Mouse (Mus musculus): ENCODE data around the gene S100g.

Gene S100g

DNA sequence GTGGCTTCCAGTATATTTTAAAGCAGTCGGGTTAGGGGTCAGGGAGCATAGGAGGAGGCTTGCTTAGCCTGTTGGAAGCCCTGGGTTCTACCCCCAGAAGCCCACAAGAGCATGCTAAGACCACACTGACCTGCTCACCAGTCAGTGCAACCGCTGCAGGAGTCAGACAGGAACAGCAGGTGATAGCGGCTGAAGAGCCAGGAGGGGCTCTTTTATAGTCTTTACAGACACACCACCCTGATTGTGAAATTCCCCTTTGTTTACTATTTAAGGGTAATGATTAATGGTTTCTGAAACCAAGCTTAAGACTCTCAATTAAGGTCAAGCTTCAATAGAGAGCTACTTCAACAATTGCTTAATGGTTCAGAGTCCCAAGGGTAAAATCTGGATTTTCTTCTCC lies at the start of gene S100g:
Gene S100g (minus strand): TSS at position 217 of the 400 bp plus-strand sequence.
- no peak for DNase-seq (ENCODE audit: low spot score in 2 of 2)

- no peak for DNase-seq (ENCODE audit: low spot score in 2 of 2)
Observed at GRCm38 (mm10) chrX:162992121-162992520, 27.7 kb upstream of the S100g start.

GRCm38 (mm10) chrX:162991396-162991795 lies 27.0 kb upstream of the S100g start:
- no peak for DNase-seq (ENCODE audit: low spot score in 2 of 2)

DNA sequence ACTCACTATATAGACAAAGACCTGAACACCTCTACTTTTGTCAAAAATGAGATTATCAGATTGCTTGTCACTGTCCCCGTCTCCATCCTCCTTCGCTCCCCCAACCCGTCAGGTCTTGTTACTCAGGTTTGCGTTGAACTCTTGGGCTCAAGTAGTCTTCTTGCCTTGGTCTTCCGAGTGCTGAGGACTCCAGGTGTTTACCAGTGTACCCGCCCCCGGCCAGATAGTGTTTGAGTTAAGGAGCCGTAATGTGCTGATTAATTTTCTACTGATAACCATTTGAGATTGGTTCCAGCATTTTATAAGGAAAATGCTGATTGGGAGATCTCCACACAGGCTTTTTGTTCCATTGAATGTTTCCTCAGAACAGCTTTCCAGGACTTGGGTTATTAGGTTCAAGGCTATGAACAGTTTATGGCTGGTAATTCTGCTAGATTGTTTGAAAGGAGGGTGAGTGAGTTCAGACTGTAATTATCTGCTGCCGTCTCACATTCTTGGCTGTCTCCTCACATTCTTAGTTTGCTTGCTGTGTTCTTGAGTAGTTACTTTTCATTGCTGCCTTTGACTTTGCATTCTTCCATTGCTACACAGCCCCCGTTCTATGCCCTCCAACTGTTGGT lies 22.6 kb upstream of the S100g start:
- DNase-seq (ENCODE audit: low spot score in 2 of 2) = no peak

GRCm38 (mm10) chrX:162976194-162976593 lies 11.8 kb upstream of the S100g start:
- no peak for DNase-seq (ENCODE audit: low spot score in 2 of 2)

GRCm38 (mm10) chrX:162967456-162967855 lies 3.1 kb upstream of the S100g start:
- DNase-seq (ENCODE audit: low spot score in 2 of 2) = no peak

DNA sequence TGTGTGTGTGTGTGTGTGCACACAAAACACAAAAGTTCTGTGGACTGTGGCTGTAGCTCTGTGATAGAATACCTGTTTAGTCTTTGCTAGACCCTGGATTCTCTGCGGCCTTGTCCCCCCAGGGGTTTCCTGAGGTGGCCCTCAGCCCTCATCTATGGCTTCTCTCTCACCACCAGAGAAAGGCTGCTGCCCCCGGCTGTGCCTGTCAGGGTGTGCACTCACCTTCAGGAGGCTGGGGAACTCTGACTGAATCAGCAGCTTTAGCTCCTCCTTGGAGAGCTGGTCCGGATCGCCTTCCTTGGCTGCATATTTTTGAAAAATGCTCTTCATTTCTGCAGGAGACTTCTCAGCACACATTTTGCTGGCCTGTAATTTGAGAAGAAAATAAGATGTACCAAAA lies 559 bp downstream of the S100g start:
- DNase-seq (ENCODE audit: low spot score in 2 of 2) = no peak

DNA sequence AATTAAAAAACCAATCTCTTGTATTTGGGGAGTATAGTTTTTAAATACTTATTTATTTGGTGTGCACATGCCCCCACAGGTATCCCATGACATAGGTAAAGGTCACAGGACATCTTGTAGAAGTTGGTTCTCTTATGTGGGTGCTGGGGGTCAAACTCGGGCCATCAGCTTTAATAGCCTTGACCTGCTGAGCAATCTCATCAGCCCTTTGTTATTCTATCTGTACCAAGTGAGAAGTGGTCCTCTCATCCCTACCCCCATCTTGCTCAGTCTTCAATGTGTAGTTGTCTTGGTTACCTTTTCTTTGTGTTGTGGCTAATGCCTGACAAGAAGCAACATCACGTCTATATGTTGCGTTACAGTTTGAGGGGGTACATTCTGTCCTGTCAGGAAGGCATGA lies 6.5 kb downstream of the S100g start:
- DNase-seq (ENCODE audit: low spot score in 2 of 2) = no peak

- no peak for DNase-seq (ENCODE audit: low spot score in 2 of 2)
Observed at GRCm38 (mm10) chrX:162949811-162950439, 14.5 kb downstream of the S100g start.

DNA sequence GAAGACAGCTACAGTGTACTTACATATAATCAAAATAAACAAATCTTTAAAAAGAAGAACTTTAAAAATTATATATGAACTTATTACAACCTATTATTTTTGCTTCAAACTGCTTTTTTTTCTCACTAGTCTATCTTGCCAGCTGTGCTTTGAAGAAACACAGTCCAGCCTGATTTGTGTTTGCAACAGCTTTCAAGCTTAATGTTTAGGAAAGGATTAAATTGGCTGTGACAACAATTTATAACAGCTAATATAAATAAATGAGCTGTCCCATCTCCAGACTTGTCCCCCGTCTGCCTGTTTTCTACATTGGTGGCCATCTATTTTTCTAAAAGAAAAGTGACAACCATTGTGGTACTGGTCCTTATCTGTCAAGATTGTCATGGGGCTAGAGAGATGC lies 22.4 kb downstream of the S100g start:
- DNase-seq (ENCODE audit: low spot score in 2 of 2) = no peak

- DNase-seq (ENCODE audit: low spot score in 2 of 2) = no peak
Observed at GRCm38 (mm10) chrX:162931467-162931866, 32.9 kb downstream of the S100g start.

GRCm38 (mm10) chrX:162921487-162922125 lies 42.8 kb downstream of the S100g start:
- DNase-seq (ENCODE audit: low spot score in 2 of 2) = no peak

DNA sequence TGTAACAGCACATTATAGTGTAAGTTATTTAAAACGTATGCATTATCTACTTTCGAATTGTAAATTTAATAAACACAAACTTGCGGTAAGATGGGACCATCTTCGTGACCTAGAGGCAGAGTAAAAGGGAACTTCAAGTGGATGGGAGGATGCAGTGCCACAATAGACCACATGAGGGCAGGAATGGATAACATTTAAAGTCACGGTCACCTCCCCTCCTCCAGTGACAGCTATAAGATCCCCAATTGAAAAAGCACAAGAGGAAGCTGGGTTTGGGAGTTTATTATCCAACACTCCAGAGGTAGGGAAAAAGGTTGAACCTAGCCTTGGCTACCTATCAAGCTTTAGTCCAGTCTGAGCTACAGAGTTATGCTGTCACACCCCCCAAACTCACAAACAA lies 48.7 kb downstream of the S100g start:
- DNase-seq (ENCODE audit: low spot score in 2 of 2) = peak; percentile 7 to 10

DNA sequence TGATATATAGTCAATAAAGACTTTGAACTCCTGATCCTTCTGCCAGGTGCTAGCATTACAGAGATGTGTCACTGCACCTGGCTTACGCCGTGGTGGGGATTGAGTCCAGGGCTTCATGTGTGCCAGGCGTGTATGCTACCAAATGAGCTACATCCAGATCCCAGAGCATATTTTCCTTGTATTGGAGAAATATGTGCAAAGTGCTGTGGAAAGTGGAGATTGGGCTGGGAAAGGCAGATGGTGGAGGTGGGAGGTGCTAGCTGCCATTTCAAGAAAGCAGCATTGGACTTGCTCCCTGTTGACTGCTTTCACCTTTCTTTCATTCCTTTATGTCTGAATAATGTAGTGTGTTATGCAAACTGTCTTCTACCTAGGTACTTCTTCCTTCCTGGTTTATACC lies 50.7 kb downstream of the S100g start:
- no peak for DNase-seq (ENCODE audit: low spot score in 2 of 2)

All from spleen, postnatal 14 days (tissue).